Mouse (Mus musculus) midbrain, embryonic 11.5 days (tissue): ENCODE measurements around the gene Pcnp. TPM values are rescaled to one million over a fixed set of nuclear protein-coding genes. Genes with fewer than 3 reads are reported as not detected.
A peak's percentile ranks its signal among the peaks of the same experiment; 100 is the strongest.

Experiments used
- ATAC-seq: fragments of 200-750 bp; cut with Nextera tagmentation; 2 replicates; pipeline ENCODE4 v1.8.0; 2017; ENCODE audit warnings: moderate TSS enrichment, moderate library complexity; ENCODE audit not compliant: low FRiP score
- DNase-seq: peaks from one replicate; pipeline ENCODE4 v3.0.0; 2015; ENCODE audit warnings: low spot score; ENCODE audit errors: missing footprints
- H3K27ac ChIP-seq: fragments of 300-500 bp; sonication (generic); 2 replicates; pipeline ENCODE4 v1.5.1; 2014; ENCODE audit warnings: low read depth, low read length
- H3K27me3 ChIP-seq: fragments of 300-500 bp; sonication (generic); 2 replicates; pipeline ENCODE4 v1.6.1; 2014; ENCODE audit warnings: mild to moderate bottlenecking, low read length, moderate library complexity, mixed read lengths; ENCODE audit not compliant: control insufficient read depth, insufficient read depth
- H3K36me3 ChIP-seq: fragments of 300-500 bp; sonication (generic); 2 replicates; pipeline ENCODE4 v1.6.1; 2014; ENCODE audit warnings: mild to moderate bottlenecking, low read length, moderate library complexity, mixed read lengths; ENCODE audit not compliant: control insufficient read depth, insufficient read depth
- H3K4me1 ChIP-seq: fragments of 300-500 bp; sonication (generic); 2 replicates; pipeline ENCODE4 v1.6.1; 2014; ENCODE audit warnings: low read length; ENCODE audit not compliant: control insufficient read depth, insufficient read depth
- H3K4me2 ChIP-seq: fragments of 300-500 bp; sonication (generic); 2 replicates; pipeline ENCODE4 v1.6.1; 2014; ENCODE audit warnings: mild to moderate bottlenecking, moderate library complexity
- H3K4me3 ChIP-seq: fragments of 300-500 bp; sonication (generic); 2 replicates; pipeline ENCODE4 v1.5.1; 2014; ENCODE audit warnings: low read depth, low read length
- H3K9ac ChIP-seq: fragments of 300-500 bp; sonication (generic); 2 replicates; pipeline ENCODE4 v1.6.1; 2014; ENCODE audit warnings: low read length
- H3K9me3 ChIP-seq: fragments of 300-500 bp; sonication (generic); 2 replicates; pipeline ENCODE4 v1.6.1; 2016; ENCODE audit warnings: low read length; ENCODE audit not compliant: control insufficient read depth
- WGBS: fragments of 180-500 bp; shearing (Covaris S2); extraction: QIAGEN DNeasy Blood & Tissue Kit; methylation state at CpG from one replicate; pipeline ENCODE4 v1.1.7; 2014; 5-methylcytosine and 5-hydroxymethylcytosine counted together
- polyA plus RNA-seq: library from polyadenylated mRNA; unstranded; fragments of >200 nt; fragmentation: Nextera tagmentation; extraction: Ambion mirVana; gene quantifications from 2 replicates; pipeline ENCODE4 v1.2.1, GENCODE M21; 2014

Gene Pcnp
- polyA plus RNA-seq, 1 experiment from 2014 or later = 384 TPM

DNA sequence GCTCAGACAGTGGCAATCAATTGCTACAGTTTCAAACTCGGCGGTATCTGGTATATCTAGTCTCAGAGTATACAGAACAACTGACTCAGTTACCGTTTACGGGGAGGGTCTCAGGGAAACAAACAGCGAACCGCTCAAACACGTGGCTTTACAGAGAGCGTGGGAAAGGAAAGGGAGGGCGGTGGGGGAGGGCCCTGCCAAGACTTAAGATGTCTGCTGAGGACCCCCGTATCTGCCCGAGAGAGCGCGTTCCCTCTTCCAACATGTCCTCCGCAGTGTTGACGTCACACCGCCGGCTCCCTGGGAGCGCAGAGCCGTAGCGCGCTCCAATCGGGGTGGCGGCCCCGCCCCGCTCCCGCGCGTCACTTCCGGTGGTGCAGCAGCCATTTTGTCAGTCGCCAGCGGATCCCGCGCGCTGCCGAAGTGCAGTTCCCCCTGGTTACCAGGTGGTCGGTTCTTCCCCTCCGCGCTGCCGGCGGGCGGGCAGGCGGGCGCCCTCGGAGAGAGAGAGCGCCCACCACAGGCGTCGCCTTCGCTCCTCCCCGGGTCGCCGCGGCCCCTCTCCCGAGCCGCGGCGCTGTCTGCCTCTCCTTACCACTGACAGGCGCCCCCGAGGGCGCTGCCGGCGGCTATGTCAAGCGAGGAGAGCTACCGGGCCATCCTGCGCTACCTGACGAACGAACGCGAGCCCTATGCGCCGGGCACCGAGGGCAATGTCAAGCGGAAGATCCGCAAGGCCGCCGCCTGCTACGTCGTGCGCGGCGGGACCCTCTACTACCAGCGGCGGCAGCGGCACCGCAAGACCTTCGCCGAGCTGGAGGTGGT is 55.9 kb downstream of the Pcnp start, which contains the start of gene Zbtb11:
Zbtb11 (plus strand) TSS at position 453 of the 825 bp plus-strand sequence.
- peak within 1 kb of the TSS; percentile 75 for H3K4me2 ChIP-seq

DNA sequence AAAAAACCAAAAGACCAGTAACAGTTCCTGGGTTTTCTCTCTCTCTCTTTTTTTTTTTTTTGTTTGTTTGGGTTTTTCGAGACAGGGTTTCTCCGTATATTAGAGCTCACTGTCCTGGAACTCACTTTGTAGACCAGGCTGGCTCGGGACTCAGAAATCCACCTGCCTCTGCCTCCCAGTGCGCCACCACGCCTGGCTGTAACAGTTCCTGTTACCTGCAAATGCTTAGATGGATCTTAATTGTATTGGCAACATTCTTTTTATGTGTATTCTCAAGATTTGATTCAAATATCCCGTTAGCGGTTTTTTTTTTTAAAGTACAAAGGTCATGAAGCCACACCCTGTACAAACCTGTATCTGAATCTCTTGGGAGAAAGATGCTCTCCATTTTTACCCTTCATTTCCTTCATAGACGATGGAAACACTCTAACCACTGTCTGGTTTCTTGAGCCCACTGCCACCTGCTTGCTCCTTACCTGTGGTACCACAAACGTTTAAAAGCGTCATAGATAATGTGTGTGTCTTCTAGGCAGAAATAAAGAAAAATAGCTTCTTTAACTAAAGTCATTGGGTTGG is 56.8 kb downstream of the Pcnp start:
- ATAC-seq = no peak
- peak overlapping the region; percentile 46 for H3K4me2 ChIP-seq
- H3K36me3 ChIP-seq = peaks cover 16% of the 10 kb centered on the region
- H3K4me1 ChIP-seq = peaks cover 15% of the 10 kb centered on the region
- H3K4me3 ChIP-seq = peak overlapping the region; percentile 87
- no peaks in the 10 kb centered on the region for H3K27me3 ChIP-seq
- no peak overlapping the region; the same call in 1 of the 2 replicates for H3K27ac ChIP-seq
- peak overlapping the region; percentile 30; the same call in 1 of the 2 replicates for H3K9ac ChIP-seq
- 64% methylated on average over 10 of the region's 10 CpGs for WGBS
- DNase-seq = peak; percentile 82
- H3K9me3 ChIP-seq = no peaks in the 10 kb centered on the region

More for the DNA sequence above, 55.9 kb downstream of the Pcnp start, which contains the start of gene Zbtb11:
- ATAC-seq (peak; percentile 98), DNase-seq (peak; percentile 100)
- H3K27ac ChIP-seq = peak within 1 kb of the TSS; percentile 51
- no peaks in the 10 kb centered on the region for H3K9me3 ChIP-seq
- H3K27me3 ChIP-seq = no peaks in the 10 kb centered on the region
- WGBS = under 1% methylated on average over 77 of the region's 86 CpGs
- peak within 1 kb of the TSS; percentile 84 for H3K9ac ChIP-seq
- H3K4me1 ChIP-seq = peaks cover 15% of the 10 kb centered on the region
- peak within 1 kb of the TSS; percentile 87 for H3K4me3 ChIP-seq
- H3K36me3 ChIP-seq = peaks cover 16% of the 10 kb centered on the region

DNA sequence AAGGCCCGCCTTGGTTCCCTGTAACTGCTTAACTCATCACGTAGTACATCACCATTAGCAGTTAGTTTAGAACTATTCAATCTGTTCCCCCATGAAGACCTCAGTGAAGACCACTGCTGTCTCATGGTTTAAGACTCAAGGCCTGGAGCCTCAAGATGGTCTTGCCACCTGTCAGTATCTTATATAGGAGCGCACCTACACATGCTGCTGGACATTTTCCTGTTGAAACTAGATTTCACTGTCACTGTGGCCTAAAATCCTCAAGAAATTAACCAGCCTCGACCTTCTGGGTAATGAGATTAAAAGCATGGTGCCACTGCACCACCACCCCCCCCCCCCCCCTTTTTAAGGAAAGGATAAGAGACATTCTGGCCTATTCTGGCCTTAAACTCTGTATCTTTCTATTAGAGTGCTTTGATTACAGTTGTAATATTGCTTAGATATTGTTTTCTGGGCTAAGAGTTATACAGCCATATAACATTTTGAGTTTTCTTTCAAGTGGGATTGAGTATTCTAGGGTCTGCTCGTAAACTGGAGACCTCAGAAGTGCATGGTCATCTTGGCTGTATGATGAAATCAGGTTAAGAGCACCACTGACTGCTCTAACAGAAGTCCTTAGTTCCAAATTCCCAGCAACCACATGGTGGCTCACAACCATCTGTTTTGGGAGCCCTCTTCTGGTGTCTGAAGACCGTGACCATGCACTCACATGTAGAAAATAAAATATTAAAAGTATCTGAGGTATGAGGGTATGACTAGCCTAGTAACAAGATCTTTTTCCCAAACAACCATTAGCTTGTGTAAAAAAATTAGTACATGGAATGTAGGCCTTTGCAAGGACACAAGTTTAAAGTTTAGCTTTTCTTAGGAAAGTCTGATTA is 57.6 kb downstream of the Pcnp start:
- H3K27me3 ChIP-seq = no peaks in the 10 kb centered on the region
- H3K4me1 ChIP-seq = peaks cover 21% of the 10 kb centered on the region
- no peak overlapping the region for H3K27ac ChIP-seq
- H3K4me2 ChIP-seq = no peak overlapping the region
- ATAC-seq (no peak), DNase-seq (peak; percentile 75)
- H3K36me3 ChIP-seq = peaks cover 16% of the 10 kb centered on the region
- no peak overlapping the region for H3K9ac ChIP-seq
- 84% methylated on average over 6 of the region's 6 CpGs for WGBS
- H3K4me3 ChIP-seq = no peak overlapping the region
- H3K9me3 ChIP-seq = no peaks in the 10 kb centered on the region

DNA sequence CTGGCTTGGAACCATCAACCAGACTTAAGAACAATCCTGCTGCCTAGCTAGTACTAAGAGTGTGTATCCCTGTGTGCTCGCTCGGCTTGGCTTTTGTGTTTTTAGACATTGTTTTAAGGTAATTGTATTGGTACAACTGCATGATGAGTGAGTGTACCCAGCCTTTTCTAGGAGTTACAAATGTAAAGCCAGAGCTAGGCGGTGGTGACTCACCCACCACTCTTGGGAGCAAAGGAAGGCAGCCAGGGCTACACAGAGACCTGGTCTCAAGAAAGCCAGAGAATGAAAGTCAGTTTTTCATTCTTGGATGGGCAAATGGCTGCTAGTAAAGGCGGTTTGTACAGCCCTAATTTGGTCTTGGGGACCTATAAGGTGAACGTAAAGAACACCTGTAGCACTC is 59.1 kb downstream of the Pcnp start:
- ATAC-seq = no peak
- no peaks in the 10 kb centered on the region for H3K9me3 ChIP-seq
- no peak overlapping the region for H3K9ac ChIP-seq
- peaks cover 16% of the 10 kb centered on the region for H3K36me3 ChIP-seq
- H3K4me1 ChIP-seq = peaks cover 19% of the 10 kb centered on the region
- no peak overlapping the region for H3K4me3 ChIP-seq
- no peak overlapping the region for H3K4me2 ChIP-seq
- H3K27me3 ChIP-seq = no peaks in the 10 kb centered on the region
- no peak overlapping the region for H3K27ac ChIP-seq
- WGBS = 92% methylated on average over 5 of the region's 5 CpGs
- no peak for DNase-seq

DNA sequence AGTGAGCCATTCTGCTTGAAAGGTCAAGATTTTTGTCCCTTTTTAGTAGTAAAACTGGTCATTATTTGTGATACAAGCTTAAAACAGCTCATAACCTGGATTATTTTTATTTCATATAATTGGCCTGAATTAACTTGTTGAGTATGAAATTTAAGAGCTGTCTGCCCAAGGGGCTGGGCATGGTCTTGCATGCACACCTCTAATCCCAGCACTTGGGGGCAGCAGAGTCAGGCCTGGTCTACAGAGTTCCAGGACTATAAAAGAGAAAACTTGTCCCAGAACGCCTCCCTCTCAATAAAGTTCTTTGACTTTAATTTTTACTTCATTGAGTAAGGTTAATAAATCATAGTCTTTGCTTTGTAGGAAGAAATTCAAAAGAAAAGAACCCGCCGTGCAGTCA is 60.4 kb downstream of the Pcnp start:
- Histone ChIP-seq H3K36me3 (peaks cover 16% of the 10 kb centered on the region), H3K27ac (no peak overlapping the region), H3K9ac (no peak overlapping the region), H3K4me2 (no peak overlapping the region), H3K9me3 (no peaks in the 10 kb centered on the region), H3K4me1 (peaks cover 12% of the 10 kb centered on the region), H3K4me3 (no peak overlapping the region), H3K27me3 (no peaks in the 10 kb centered on the region)
- DNase-seq = no peak
- 90% methylated on average over 3 of the region's 3 CpGs for WGBS
- no peak for ATAC-seq

DNA sequence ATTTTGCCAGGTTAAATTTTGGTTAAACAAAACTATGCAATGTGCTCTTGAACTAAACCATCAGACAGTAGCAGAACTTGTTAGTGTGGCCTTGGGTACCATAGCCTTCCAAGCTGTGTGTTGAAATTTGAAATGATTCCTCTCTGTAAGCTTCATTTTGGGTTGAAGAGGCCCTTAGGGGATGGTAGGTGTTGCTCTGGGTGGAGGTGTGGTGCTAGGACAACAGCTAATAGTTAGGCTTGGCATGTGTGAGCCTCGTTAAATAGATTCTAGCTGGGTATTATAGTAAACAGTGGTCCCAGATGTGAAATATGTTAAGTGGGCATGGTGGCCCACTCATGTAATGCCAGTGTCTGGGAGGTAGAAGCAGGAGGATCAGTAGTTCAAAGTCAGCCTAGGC is 62.3 kb downstream of the Pcnp start:
- DNase-seq = peak; percentile 83
- no peaks in the 10 kb centered on the region for H3K27me3 ChIP-seq
- ATAC-seq = no peak
- peaks cover 16% of the 10 kb centered on the region for H3K36me3 ChIP-seq
- WGBS = 51% methylated on average over 1 of the region's 1 CpGs
- peak overlapping the region; percentile 95 for H3K4me2 ChIP-seq
- no peaks in the 10 kb centered on the region for H3K9me3 ChIP-seq
- H3K4me3 ChIP-seq = peak overlapping the region; percentile 91
- no peak overlapping the region for H3K27ac ChIP-seq
- H3K4me1 ChIP-seq = peaks cover 6% of the 10 kb centered on the region
- H3K9ac ChIP-seq = peak overlapping the region; percentile 97

DNA sequence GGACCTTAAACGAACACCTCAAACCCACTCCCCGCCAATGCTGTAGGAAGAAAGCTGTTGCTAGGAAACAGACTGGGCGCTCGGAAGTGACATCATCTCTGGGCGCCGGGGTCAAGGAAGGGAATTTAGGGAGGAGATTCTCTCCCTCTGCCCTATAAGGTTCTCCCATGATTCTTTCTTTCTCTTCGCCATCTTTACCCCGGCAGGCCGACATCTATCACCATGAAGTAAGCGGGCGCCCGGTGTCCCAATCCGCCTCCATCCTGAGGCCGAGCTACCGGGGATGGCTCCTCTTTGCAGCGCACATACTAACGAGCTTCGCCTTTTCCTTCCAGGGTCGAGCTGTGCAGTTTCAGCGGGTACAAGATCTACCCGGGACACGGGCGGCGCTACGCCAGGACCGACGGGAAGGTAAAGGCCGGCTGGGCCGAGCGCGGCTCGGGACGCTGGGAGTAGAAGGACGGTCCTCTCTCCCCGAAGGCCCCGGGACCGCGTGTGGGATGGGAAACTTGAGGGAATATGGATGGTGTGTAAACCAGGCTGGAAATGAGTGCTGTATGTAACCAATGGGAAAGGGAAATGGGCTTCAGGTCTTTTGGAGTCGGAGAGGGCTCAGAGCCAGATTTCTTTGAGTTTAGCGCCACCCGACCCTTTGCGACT is 63.2 kb downstream of the Pcnp start, which contains the start of gene Rpl24:
Rpl24 (plus strand) TSS at position 64 of the 660 bp plus-strand sequence.
- Histone ChIP-seq H3K4me1 (peaks cover 6% of the 10 kb centered on the region), H3K9ac (peak within 1 kb of the TSS; percentile 97), H3K9me3 (no peaks in the 10 kb centered on the region), H3K36me3 (peaks cover 12% of the 10 kb centered on the region), H3K27me3 (no peaks in the 10 kb centered on the region), H3K4me2 (peak within 1 kb of the TSS; percentile 95), H3K4me3 (peak within 1 kb of the TSS; percentile 91), H3K27ac (peak within 1 kb of the TSS; percentile 68)
- under 1% methylated on average over 42 of the region's 42 CpGs for WGBS
- ATAC-seq (peak; percentile 94), DNase-seq (peak; percentile 99)

DNA sequence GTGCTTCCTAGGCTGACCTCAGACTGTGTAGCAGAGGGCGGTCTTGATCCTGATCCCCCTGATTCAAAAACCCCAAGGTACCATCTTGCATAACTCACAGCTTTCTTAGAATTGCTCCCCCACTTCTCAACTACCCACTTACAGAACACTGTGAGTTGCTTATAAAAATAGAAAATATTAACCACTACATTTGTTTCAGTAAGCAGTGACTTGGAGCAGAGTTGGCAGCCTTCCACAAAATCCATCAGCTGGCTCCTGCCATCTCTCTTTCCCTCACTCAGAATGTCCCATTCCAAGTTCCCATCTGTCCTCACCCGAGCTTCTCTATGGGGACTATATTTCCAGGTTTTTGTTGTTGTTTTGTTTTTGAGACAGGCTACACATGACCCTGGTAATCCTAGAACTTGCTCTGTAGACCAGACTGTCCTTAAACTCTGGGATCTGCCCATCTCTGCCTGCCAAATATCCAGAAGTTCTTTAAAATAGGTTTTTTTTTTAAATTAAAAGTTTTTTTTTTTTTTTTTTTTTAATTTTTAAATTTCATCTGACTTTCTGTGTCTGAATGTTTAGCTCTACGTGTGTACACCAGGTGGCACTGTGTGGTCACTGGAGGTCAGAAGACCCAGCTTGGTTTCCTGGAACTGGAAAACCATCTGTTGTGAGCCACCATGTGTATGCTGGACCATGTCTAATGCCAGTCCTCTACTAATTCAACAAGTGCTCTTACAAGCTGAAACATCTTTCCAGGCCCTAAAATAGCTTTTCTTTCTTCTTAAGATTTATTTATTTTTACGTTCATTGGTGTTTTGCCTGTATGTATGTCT is 65.2 kb downstream of the Pcnp start:
- H3K27me3 ChIP-seq = no peaks in the 10 kb centered on the region
- H3K4me3 ChIP-seq = no peak overlapping the region
- H3K27ac ChIP-seq = no peak overlapping the region
- WGBS = 59% methylated on average over 4 of the region's 4 CpGs
- no peaks in the 10 kb centered on the region for H3K9me3 ChIP-seq
- ATAC-seq (no peak), DNase-seq (peak; percentile 86)
- H3K4me2 ChIP-seq = no peak overlapping the region
- peaks cover 6% of the 10 kb centered on the region for H3K4me1 ChIP-seq
- H3K36me3 ChIP-seq = peaks cover under 1% of the 10 kb centered on the region; the same call in 1 of the 2 replicates
- no peak overlapping the region for H3K9ac ChIP-seq
